Mouse (Mus musculus): Measurements from ENCODE around the gene Amy2a1.
"Not testable (repeated sequence)": the region's sequence is repeated elsewhere in the genome, so short reads cannot be mapped to it uniquely, and the experiment has no call there.

Amy2a1 gene

GRCm38 (mm10) chr3:113532328-113532727 is at the start of gene Amy2a1:
Gene Amy2a1, minus strand, starts transcription at chr3:113532428.
- not testable (repeated sequence) for DNase-seq (ENCODE audit: low read depth in 1 of 2, low spot score in 2 of 2)

- no peak for DNase-seq (ENCODE audit: low read depth in 1 of 2, low spot score in 2 of 2)
Observed at GRCm38 (mm10) chr3:113574578-113574977, 42.4 kb upstream of the Amy2a1 start.

GRCm38 (mm10) chr3:113574138-113574537 is 41.9 kb upstream of the Amy2a1 start:
- DNase-seq (ENCODE audit: low read depth in 1 of 2, low spot score in 2 of 2): no peak

- DNase-seq (ENCODE audit: low read depth in 1 of 2, low spot score in 2 of 2): no peak
Observed at GRCm38 (mm10) chr3:113572158-113572557, 39.9 kb upstream of the Amy2a1 start.

DNA sequence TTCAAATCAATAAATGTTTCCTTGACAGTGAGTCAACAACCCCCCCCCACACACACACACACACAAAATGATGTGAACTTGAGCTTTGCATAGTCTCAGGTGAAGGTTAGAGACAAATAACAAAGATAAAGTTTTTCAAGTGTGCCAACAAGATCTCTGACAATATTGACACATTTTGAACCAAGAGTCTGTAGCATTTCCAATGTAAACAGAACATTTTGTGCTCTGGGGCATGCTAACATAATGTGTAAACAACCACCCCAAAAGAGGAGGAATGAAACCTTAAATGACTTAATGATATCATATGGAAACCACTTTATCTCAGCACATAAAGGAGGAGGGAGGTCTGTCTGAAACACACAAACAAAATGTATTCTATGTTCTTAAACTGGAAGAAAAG is 7.5 kb upstream of the Amy2a1 start:
- no peak for DNase-seq (ENCODE audit: low read depth in 1 of 2, low spot score in 2 of 2)

Data from monocyte, adult 2 months (primary cell).